Mouse (Mus musculus): ENCODE data around the gene Phox2b.

GRCm38 (mm10) chr5:67134698-67135097, 35.6 kb upstream of the Phox2b start:
- no peak for TF ChIP-seq TAL1 (IDR thresholded peaks at IDR 0.05; ENCODE audit: low read length)
- TF ChIP-seq GATA1 (IDR thresholded peaks at IDR 0.05; ENCODE audit: low read length) = no peak

All from erythroblast, embryonic 14.5 days (primary cell).